Mouse (Mus musculus): ENCODE results near the gene Msrb3.

Gene Msrb3

GRCm38 (mm10) chr10:120898357-120898756, 544 bp downstream of the Msrb3 start:
- DNase-seq (ENCODE audit: low spot score) = no peak

- DNase-seq (ENCODE audit: low spot score) = no peak
Measured at GRCm38 (mm10) chr10:120895899-120896289, 3.0 kb downstream of the Msrb3 start.

GRCm38 (mm10) chr10:120894978-120895898, 3.7 kb downstream of the Msrb3 start:
- no peak for DNase-seq (ENCODE audit: low spot score)

- DNase-seq (ENCODE audit: low spot score) = no peak
Measured at GRCm38 (mm10) chr10:120893938-120894337, 5.0 kb downstream of the Msrb3 start.

GRCm38 (mm10) chr10:120891131-120891530, 7.8 kb downstream of the Msrb3 start:
- DNase-seq (ENCODE audit: low spot score) = no peak

GRCm38 (mm10) chr10:120890592-120890991, 8.3 kb downstream of the Msrb3 start:
- no peak for DNase-seq (ENCODE audit: low spot score)

- no peak for DNase-seq (ENCODE audit: low spot score)
Measured at GRCm38 (mm10) chr10:120888531-120888930, 10.4 kb downstream of the Msrb3 start.

- DNase-seq (ENCODE audit: low spot score) = no peak
Measured at GRCm38 (mm10) chr10:120884220-120884619, 14.7 kb downstream of the Msrb3 start.

GRCm38 (mm10) chr10:120883732-120884131, 15.2 kb downstream of the Msrb3 start:
- no peak for DNase-seq (ENCODE audit: low spot score)

GRCm38 (mm10) chr10:120883069-120883415, 15.9 kb downstream of the Msrb3 start:
- DNase-seq (ENCODE audit: low spot score) = no peak

GRCm38 (mm10) chr10:120882347-120883068, 16.4 kb downstream of the Msrb3 start:
- DNase-seq (ENCODE audit: low spot score) = peak; percentile 43

- peak; percentile 26 for DNase-seq (ENCODE audit: low spot score)
Measured at GRCm38 (mm10) chr10:120876549-120877270, 22.2 kb downstream of the Msrb3 start.

GRCm38 (mm10) chr10:120875672-120876463, 23.0 kb downstream of the Msrb3 start:
- peak; percentile 88 for DNase-seq (ENCODE audit: low spot score)

- DNase-seq (ENCODE audit: low spot score) = no peak
Measured at GRCm38 (mm10) chr10:120874261-120874660, 24.6 kb downstream of the Msrb3 start.

GRCm38 (mm10) chr10:120873646-120874201, 25.2 kb downstream of the Msrb3 start:
- no peak for DNase-seq (ENCODE audit: low spot score)

- peak; percentile 39 for DNase-seq (ENCODE audit: low spot score)
Measured at GRCm38 (mm10) chr10:120872483-120872862, 26.4 kb downstream of the Msrb3 start.

GRCm38 (mm10) chr10:120871630-120872482, 27.0 kb downstream of the Msrb3 start:
- DNase-seq (ENCODE audit: low spot score) = no peak

GRCm38 (mm10) chr10:120871096-120871495, 27.8 kb downstream of the Msrb3 start:
- DNase-seq (ENCODE audit: low spot score) = no peak

GRCm38 (mm10) chr10:120869241-120869775, 29.6 kb downstream of the Msrb3 start:
- no peak for DNase-seq (ENCODE audit: low spot score)

GRCm38 (mm10) chr10:120864446-120864845, 34.5 kb downstream of the Msrb3 start:
- DNase-seq (ENCODE audit: low spot score) = peak; percentile 67

Data from lung, postnatal 25 days (tissue).